Mouse (Mus musculus): ENCODE data around the gene H2afv.

DNA sequence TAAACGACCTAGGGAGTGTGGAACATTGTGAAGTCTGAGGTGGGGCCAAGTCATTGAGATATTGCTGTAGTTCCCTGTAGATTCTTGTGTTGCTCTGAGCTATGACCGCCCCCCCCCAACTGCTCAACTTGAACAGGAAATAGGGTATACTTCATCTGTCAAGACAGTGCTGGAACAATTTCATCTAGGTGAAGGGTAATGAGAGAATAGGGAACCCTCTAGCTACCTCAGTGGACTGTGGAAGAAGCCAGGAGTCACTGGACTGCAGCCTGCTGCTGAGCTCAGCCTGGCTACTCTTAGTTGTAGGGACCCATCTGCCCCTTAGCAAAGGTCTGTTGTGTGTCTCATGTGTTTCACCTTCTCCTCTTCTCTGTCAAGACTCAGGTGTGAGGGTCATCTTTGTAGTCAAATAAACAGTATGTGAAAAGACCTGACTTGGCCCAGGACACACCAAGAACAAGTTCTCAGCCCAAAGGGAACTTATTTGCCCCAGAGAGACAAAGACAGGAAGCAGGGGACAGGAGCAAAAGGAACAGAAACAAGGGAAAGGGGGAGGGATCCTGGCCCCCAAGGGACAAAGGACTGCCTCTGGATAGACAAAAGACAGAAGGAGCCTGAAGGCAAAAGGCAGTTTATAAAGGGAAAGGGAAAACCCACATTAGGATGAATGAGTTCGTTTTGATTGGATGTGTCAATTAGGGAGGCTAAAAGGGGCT, 40.2 kb upstream of the H2afv start:
- TF ChIP-seq FLI1 (IDR thresholded peaks at IDR 0.05; ENCODE audit: low read length) (no peak), GATA1 (IDR thresholded peaks at IDR 0.05; ENCODE audit: borderline replicate concordance, low read length) (no peak)

Measured in megakaryocyte, embryonic 14.5 days (primary cell).